Mouse (Mus musculus) MEL (cell line): ENCODE measurements around the gene Prkar2a. TPM values are rescaled to one million over a fixed set of nuclear protein-coding genes. Genes with fewer than 3 reads are reported as not detected.

Source experiments
- DNase-seq: peaks from one replicate; pipeline ENCODE4 v3.0.0; 2011; ENCODE audit warnings: low read depth, low spot score
- H3K27ac ChIP-seq: 2 replicates; pipeline ENCODE4 v1.5.1; 2012; ENCODE audit warnings: low read depth, mild to moderate bottlenecking, control low read depth, low read length, moderate library complexity; ENCODE audit not compliant: control insufficient read depth
- H3K27me3 ChIP-seq, 2 experiments: fragments of 150-350 bp in 1 of 2; sonication (generic) in 1 of 2; 2 replicates each; pipeline ENCODE4 v1.6.1; 2012; ENCODE audit warnings: low read length in 2 of 2, mild to moderate bottlenecking in 2 of 2, improper control_type of control experiment in 1 of 2, moderate library complexity in 1 of 2; ENCODE audit not compliant: insufficient read depth in 2 of 2, control insufficient read depth in 1 of 2
- H3K36me3 ChIP-seq, 2 experiments: 2 replicates each; pipeline ENCODE4 v1.6.1; 2012 to 2014; ENCODE audit warnings: low read length in 2 of 2, improper control_type of control experiment in 1 of 2, inconsistent platforms in 1 of 2, mild to moderate bottlenecking in 1 of 2; ENCODE audit not compliant: insufficient read depth in 2 of 2, control insufficient read depth in 1 of 2
- H3K4me1 ChIP-seq, 2 experiments: fragments of 150-350 bp in 1 of 2; sonication (generic) in 1 of 2; 2 replicates each; pipeline ENCODE4 v1.6.1; 2012; ENCODE audit warnings: low read length in 2 of 2, improper control_type of control experiment in 1 of 2, mild to moderate bottlenecking in 1 of 2; ENCODE audit not compliant: insufficient read depth in 2 of 2, control insufficient read depth in 1 of 2
- H3K4me3 ChIP-seq, 2 experiments: fragments of 150-350 bp in 1 of 2; sonication (generic) in 1 of 2; 2 replicates each; pipeline ENCODE4 v1.5.1; 2012; ENCODE audit warnings: low read depth in 2 of 2, low read length in 2 of 2, mild to moderate bottlenecking in 2 of 2, moderate library complexity in 2 of 2, control low read depth in 1 of 2, improper control_type of control experiment in 1 of 2; ENCODE audit not compliant: control insufficient read depth in 1 of 2, insufficient read depth in 1 of 2
- H3K79me2 ChIP-seq: 2 replicates; pipeline ENCODE4 v1.6.1; 2012; ENCODE audit warnings: mild to moderate bottlenecking, low read length, moderate library complexity; ENCODE audit not compliant: control insufficient read depth, poor library complexity, insufficient read depth
- H3K9ac ChIP-seq: 2 replicates; pipeline ENCODE4 v1.6.1; 2012; ENCODE audit warnings: low read depth, mild to moderate bottlenecking, control low read depth, low read length, moderate library complexity; ENCODE audit not compliant: control insufficient read depth, poor library complexity, severe bottlenecking
- H3K9me3 ChIP-seq: fragments of 150-350 bp; sonication (generic); replicated peaks from 2 replicates; pipeline ENCODE4 v1.6.1; 2012; ENCODE audit warnings: mild to moderate bottlenecking, low read length, improper control_type of control experiment, moderate library complexity; ENCODE audit not compliant: insufficient read depth
- CHD2 ChIP-seq: IDR thresholded peaks from 2 replicates; pipeline ENCODE4 v1.6.1; 2011; ENCODE audit warnings: low read length, improper control_type of control experiment
- CTCF ChIP-seq, 3 experiments: IDR thresholded peaks in 2 of 3; conservative IDR thresholded peaks in 1 of 3; 2 replicates each; pipeline ENCODE4 v1.5.1; 2011 to 2012; ENCODE audit warnings: low read length in 3 of 3, low read depth in 2 of 3, mild to moderate bottlenecking in 2 of 3, improper control_type of control experiment in 1 of 3, inconsistent platforms in 1 of 3, mixed read lengths in 1 of 3, moderate library complexity in 1 of 3; ENCODE audit not compliant: control insufficient read depth in 1 of 3, insufficient read depth in 1 of 3, poor library complexity in 1 of 3, severe bottlenecking in 1 of 3
- E2F4 ChIP-seq: IDR thresholded peaks from 2 replicates; pipeline ENCODE4 v1.6.1; 2011; ENCODE audit warnings: low read depth, low read length, improper control_type of control experiment, borderline replicate concordance
- GABPA ChIP-seq: IDR thresholded peaks from 2 replicates; pipeline ENCODE4 v1.6.1; 2012; ENCODE audit warnings: low read depth, mild to moderate bottlenecking, inconsistent platforms, low read length, improper control_type of control experiment, moderate library complexity
- JUND ChIP-seq: IDR thresholded peaks from 2 replicates; pipeline ENCODE4 v1.6.1; 2011; ENCODE audit warnings: low read depth, mild to moderate bottlenecking, improper control_type of control experiment, low read length
- MAFK ChIP-seq: IDR thresholded peaks from 2 replicates; pipeline ENCODE4 v1.6.1; 2011; ENCODE audit warnings: low read depth, mild to moderate bottlenecking, low read length, improper control_type of control experiment, borderline replicate concordance
- MAZ ChIP-seq: IDR thresholded peaks from 2 replicates; pipeline ENCODE4 v1.6.1; 2012; ENCODE audit warnings: low read depth, mild to moderate bottlenecking, inconsistent platforms, low read length, improper control_type of control experiment
- MYB ChIP-seq: IDR thresholded peaks from 2 replicates; pipeline ENCODE4 v1.6.1; 2011; ENCODE audit warnings: mild to moderate bottlenecking, low read depth, low read length, improper control_type of control experiment
- MYC ChIP-seq: IDR thresholded peaks from 2 replicates; pipeline ENCODE4 v1.6.1; 2011; ENCODE audit warnings: low read depth, mild to moderate bottlenecking, low read length, improper control_type of control experiment, moderate library complexity
- NELFE ChIP-seq: IDR thresholded peaks from 2 replicates; pipeline ENCODE4 v1.6.1; 2011; ENCODE audit warnings: low read depth, low read length, improper control_type of control experiment
- NRF1 ChIP-seq: IDR thresholded peaks from 2 replicates; pipeline ENCODE4 v1.6.1; 2014; ENCODE audit warnings: low read depth, mild to moderate bottlenecking, inconsistent platforms, low read length, improper control_type of control experiment, moderate library complexity; ENCODE audit not compliant: poor library complexity, insufficient read depth, severe bottlenecking
- POLR2A ChIP-seq, 2 experiments: IDR thresholded peaks; 2 replicates each; pipeline ENCODE4 v1.6.1; 2011 to 2012; ENCODE audit warnings: low read length in 2 of 2, mild to moderate bottlenecking in 2 of 2, control low read depth in 1 of 2, improper control_type of control experiment in 1 of 2, low read depth in 1 of 2, moderate library complexity in 1 of 2; ENCODE audit not compliant: control insufficient read depth in 1 of 2, insufficient read depth in 1 of 2, poor library complexity in 1 of 2
- SIN3A ChIP-seq: IDR thresholded peaks from 2 replicates; pipeline ENCODE4 v1.6.1; 2012; ENCODE audit warnings: low read length, improper control_type of control experiment, inconsistent platforms
- TAL1 ChIP-seq: IDR thresholded peaks from 2 replicates; pipeline ENCODE4 v1.6.1; 2012; ENCODE audit warnings: mild to moderate bottlenecking, inconsistent platforms, low read length, moderate library complexity, mixed read lengths
- UBTF ChIP-seq: IDR thresholded peaks from 2 replicates; pipeline ENCODE4 v1.6.1; 2012; ENCODE audit warnings: low read depth, mild to moderate bottlenecking, inconsistent platforms, low read length, improper control_type of control experiment, moderate library complexity, borderline replicate concordance; ENCODE audit not compliant: insufficient read depth
- USF1 ChIP-seq: IDR thresholded peaks from 2 replicates; pipeline ENCODE4 v1.6.1; 2014; ENCODE audit warnings: low read depth, mild to moderate bottlenecking, inconsistent platforms, low read length, improper control_type of control experiment, moderate library complexity
- ZC3H11A ChIP-seq: IDR thresholded peaks from 2 replicates; pipeline ENCODE4 v1.6.1; 2012; ENCODE audit warnings: low read depth, mild to moderate bottlenecking, inconsistent platforms, low read length, improper control_type of control experiment
- ZKSCAN1 ChIP-seq: IDR thresholded peaks from 2 replicates; pipeline ENCODE4 v1.6.1; 2012; ENCODE audit warnings: low read depth, mild to moderate bottlenecking, inconsistent platforms, low read length, improper control_type of control experiment, moderate library complexity
- polyA plus RNA-seq, 2 experiments: library from polyadenylated mRNA; stranded (reverse) in 1 of 2; unstranded in 1 of 2; fragments of >175 nt in 1 of 2; fragments of >200 nt in 1 of 2; gene quantifications; 2 replicates each; pipeline versions ENCODE4 v1.2.1 to v1.2.4; 2012; ENCODE audit warnings: low replicate concordance in 2 of 2, low read depth in 1 of 2; ENCODE audit not compliant: insufficient read length in 2 of 2, insufficient read depth in 1 of 2, missing spikeins in 1 of 2
- total RNA-seq: library from RNA; depleted of rRNA; stranded (reverse); fragments of 300-350 nt; gene quantifications from 2 replicates; pipeline ENCODE4 v1.2.3, GENCODE M21; 2012

Gene Prkar2a
- total and polyA plus RNA-seq, 3 experiments, result 22.4 to 230 (median 87.9) TPM

DNA sequence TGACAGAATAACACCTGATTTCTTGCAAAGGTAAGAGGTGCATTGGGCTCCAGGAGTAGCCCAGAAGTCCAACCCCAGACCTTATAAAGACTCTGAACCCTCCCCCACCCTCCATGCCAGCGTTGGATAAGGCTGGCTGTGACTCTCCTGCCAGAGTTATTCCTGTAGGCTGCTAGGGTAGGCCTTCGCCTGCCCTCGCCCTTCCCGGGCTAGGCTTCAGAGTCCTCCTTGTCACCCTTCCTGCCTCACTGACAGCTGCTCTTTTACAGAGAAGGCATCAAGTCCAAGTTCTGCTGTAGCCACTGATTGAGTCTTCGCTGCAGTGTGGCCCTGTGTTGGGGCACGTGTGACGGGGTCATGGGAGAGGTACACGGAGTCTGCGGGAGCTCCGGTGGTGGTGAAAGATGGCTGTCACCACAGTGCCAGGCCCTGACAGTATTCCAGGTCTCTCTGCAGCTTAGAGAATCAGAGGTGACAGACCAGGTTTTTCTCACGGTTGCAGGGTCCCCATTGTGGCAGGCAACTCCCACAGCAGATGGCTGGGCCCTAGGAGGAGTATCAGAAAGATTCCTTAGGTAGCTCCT, 59.6 kb downstream of the Prkar2a start:
- Histone ChIP-seq H3K9me3 (no peaks in the 10 kb centered on the region), H3K79me2 (no peaks in the 10 kb centered on the region), H3K9ac (no peak overlapping the region), H3K4me1 (no peaks in the 10 kb centered on the region), H3K27me3 (no peaks in the 10 kb centered on the region), H3K36me3 (no peaks in the 10 kb centered on the region; a peak in 1 of 4 replicates), H3K27ac (no peak overlapping the region), H3K4me3 (no peak overlapping the region)
- DNase-seq, result no peak
- no peak for TF ChIP-seq POLR2A (IDR thresholded peaks at IDR 0.05; ENCODE audit: control insufficient read depth in 1 of 2, insufficient read depth in 1 of 2, low read depth in 1 of 2, low read length in 2 of 2, poor library complexity in 1 of 2)
- TF ChIP-seq NELFE, result no peak
- no peak for TF ChIP-seq JUND
- no peak for TF ChIP-seq NRF1
- no peak for TF ChIP-seq USF1
- no peak for TF ChIP-seq SIN3A
- no peak for TF ChIP-seq CTCF (IDR thresholded peaks at IDR 0.05 in 2 of 3, conservative IDR thresholded peaks at IDR 0.05 in 1 of 3; ENCODE audit: control insufficient read depth in 1 of 3, insufficient read depth in 1 of 3, low read depth in 2 of 3, low read length in 3 of 3, poor library complexity in 1 of 3, severe bottlenecking in 1 of 3)
- no peak for TF ChIP-seq UBTF
- no peak for TF ChIP-seq MAZ
- no peak for TF ChIP-seq MAFK
- TF ChIP-seq E2F4, result no peak
- no peak for TF ChIP-seq CHD2
- no peak for TF ChIP-seq GABPA

GRCm38 (mm10) chr9:108750616-108751015, 61.5 kb downstream of the Prkar2a start:
- DNase-seq, result no peak
- no peak overlapping the region for H3K27ac ChIP-seq
- TF ChIP-seq TAL1 (no peak), MYB (no peak), MYC (no peak), GABPA (no peak), POLR2A (IDR thresholded peaks at IDR 0.05; ENCODE audit: control insufficient read depth in 1 of 2, insufficient read depth in 1 of 2, low read depth in 1 of 2, low read length in 2 of 2, poor library complexity in 1 of 2) (no peak), ZC3H11A (no peak), ZKSCAN1 (no peak)
- H3K27me3 ChIP-seq, result 0 out of 4 replicates have a peak, but pooled peaks cover 0 to 1% of the 10 kb centered on the region in 2 experiments
- H3K4me3 ChIP-seq, result no peak overlapping the region
- no peaks in the 10 kb centered on the region for H3K79me2 ChIP-seq
- no peaks in the 10 kb centered on the region for H3K9me3 ChIP-seq
- H3K36me3 ChIP-seq, result no peaks in the 10 kb centered on the region; a peak in 1 of 4 replicates
- no peak overlapping the region for H3K9ac ChIP-seq
- no peaks in the 10 kb centered on the region for H3K4me1 ChIP-seq
